Mouse (Mus musculus): ENCODE data around the gene Gm47996. TPM values are rescaled to one million over a fixed set of nuclear protein-coding genes. Genes with fewer than 3 reads are reported as not detected.
"Not testable (repeated sequence)": the region's sequence is repeated elsewhere in the genome, so short reads cannot be mapped to it uniquely, and the experiment has no call there.

Gm47996 gene
- total RNA-seq (2017), result not detected in 2 replicates

DNA sequence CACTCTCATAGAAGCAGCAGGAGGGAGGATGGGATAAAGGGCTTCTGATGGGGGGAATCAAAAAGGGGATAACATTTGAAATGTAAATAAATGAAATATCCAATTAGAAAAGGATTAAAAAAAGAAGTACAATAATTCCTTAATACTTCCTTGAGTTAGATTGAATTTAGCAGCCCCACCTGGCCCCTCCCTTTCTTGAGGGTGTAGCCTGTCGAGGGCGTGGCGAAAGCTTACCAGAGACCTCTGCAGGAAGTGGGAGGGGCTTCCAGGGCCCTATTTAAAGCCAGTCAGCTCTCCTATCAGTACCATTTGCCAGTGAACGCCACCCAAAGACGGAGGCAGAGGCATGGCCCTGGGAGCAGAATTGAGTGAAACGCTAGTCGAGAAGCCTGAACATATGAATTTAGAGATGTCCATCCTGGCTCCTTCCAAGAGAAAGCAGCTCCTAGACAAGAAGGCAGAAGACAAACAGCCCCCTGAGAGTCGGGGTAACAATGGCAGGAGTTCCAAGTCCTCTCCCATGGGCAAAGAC, at the start of gene Gm47996:
TSS of gene Gm47996 (plus strand) at position 308 of the 532 bp plus-strand sequence.
- not testable (repeated sequence) for ATAC-seq (ENCODE audit: extremely low read depth, insufficient number of reproducible peaks, low FRiP score, poor library complexity, severe bottlenecking)

DNA sequence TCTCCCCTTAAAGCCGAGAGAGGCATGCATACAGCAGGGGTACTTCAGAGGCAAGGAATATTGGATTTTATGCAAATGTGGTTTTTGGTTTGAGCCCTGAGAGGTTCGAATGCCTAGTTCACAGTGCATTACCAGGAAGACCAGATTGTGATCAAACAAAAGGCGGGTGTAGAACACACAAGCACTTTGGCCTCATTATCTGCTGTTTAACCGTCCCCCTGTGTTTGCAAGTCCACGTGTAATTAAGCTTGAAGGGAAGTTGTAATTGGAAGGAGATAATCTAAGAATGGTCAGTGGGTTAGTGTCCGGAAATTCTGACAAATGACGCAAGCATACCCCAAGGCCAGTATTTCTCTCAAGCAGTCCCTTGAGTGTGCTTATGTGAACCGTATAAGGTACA, 43.9 kb upstream of the Gm47996 start:
- no peak for ATAC-seq (ENCODE audit: extremely low read depth, insufficient number of reproducible peaks, low FRiP score, poor library complexity, severe bottlenecking)

DNA sequence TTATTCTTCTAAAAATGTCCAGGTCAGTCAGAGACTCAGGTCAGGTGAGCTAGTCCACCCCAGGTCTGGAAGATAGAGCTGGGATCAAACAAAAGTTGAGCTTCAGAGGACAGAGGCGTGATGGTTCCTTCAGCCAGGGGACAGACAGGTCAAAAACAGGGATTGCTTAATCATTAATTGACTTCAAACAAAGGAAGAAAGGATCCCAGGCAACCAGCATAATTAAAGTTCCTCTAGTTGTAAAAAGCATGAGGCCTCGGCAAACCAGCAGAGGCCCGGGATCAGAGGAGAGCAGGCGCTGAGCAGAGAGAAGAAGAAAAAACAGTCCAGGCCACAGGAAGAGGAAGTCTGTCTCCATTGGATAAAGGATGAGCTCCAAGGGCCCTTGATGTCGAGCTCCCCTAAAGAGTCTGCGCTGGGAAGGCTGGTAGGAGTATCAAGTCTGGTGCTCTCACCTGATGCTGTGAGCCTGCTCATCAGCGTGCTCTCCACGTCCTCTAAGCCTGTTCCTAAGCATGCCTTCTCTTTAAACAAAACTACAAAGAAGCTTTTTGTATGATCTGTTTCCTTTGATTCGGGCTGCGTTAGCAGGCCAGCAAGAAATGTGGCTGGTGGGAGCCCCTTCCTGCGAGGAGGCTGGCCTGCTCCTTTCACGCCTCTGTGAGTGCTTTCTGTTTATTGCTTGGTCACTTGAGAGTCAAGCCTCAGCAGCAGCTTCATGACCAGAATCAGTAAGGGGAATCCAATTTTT, 42.5 kb upstream of the Gm47996 start:
- ATAC-seq (ENCODE audit: extremely low read depth, insufficient number of reproducible peaks, low FRiP score, poor library complexity, severe bottlenecking), result no peak

DNA sequence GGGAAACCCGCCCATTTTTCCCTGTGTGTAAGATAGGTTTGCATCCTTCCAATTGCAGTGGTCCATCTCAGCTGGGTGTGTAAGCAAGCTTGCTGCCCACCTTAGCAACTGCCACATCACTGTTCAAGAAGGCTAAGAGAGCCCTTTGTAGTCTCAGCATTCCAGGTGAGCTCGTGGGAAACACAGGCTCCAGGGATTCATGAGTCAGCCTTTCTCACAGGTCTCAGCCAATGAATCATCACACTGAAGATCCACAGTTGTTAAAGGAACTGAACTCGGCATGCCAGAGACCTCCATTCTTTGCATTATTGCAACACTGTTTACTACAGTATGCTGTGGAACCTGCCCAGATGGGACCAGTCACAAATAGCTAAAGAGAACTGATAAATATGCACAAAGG, 41.3 kb upstream of the Gm47996 start:
- ATAC-seq (ENCODE audit: extremely low read depth, insufficient number of reproducible peaks, low FRiP score, poor library complexity, severe bottlenecking), result no peak

DNA sequence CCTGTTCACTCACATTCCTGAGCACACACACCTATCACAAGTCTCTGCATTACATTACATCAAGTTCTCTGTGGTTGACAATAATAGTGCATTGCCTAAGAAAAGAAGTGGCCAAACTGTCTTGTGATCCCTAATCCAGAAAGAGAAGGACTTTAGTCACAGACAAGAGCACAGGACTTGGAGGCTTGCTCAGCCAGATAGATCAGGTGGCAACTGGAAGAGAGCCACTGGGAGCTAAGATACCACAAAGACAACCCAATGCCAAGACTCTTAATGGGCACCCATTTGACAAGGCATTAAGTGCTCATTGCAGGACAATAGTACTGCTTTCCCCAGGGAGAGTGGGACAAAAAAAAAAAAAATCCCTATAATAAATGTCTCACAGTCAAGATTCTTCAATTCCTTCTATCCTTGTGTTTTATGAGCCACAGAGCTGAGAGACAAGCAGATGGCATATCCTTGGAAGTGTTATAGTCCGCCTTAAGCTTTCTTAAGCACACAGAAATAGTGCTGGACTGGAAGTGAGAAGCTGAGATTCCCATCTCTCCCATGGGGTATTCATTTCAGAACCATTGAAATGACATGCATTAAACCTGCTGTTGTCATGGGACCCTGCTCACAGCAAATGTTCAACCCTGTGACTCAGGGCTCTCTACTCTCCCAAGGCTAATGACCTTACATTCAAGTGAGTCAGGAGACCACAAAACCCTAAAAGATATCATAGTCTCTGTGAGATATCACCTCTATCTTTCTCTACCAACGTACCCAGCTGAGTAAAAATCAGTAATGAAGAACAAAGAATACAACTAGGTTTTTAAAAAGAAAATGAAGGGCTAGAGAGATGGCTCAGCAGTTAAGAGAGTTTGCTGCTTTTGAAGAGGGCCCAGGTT, 38.1 kb upstream of the Gm47996 start:
- no peak for ATAC-seq (ENCODE audit: extremely low read depth, insufficient number of reproducible peaks, low FRiP score, poor library complexity, severe bottlenecking)

DNA sequence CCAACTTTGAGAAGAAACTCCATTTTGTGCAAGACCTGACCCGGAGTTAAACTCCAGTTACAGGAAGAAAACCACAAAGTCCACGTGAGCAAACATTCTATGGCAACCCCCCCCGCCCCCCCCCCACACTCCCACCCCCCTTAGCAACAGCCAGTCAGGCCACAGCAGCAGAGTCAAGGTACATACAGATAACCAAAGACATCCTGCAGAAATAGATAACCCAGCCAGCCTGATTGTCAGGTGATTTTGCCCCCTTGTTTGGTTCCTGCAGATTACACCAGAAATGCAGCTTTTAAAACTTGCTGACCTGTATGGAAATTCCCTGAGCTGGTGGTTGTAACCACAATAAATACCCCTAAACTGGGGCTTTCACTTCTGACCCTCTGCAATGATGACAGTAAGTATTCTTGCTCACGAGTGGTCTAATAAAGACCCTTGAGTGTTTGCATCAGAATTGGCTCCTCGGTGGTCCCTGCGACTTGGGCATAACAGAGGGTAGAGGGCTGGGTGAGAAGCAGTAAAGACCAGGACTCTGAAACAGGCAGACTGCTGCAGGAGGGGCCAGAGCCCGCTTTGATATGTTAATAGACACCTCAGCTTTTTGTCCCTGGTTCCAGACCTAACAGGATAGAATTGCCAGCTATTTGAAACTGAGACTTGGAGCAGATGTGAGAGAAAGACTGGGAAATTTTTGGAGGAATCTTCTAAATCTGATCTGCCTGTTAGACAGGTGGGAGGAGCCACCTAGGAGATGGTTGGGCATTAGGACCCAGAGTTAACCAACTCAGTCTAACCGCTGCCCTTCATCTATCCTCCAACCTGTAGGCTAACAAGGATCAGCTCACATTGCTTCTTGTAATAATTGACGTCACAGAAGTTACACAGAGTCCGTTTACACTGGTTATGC, 32.6 kb upstream of the Gm47996 start:
- ATAC-seq (ENCODE audit: extremely low read depth, insufficient number of reproducible peaks, low FRiP score, poor library complexity, severe bottlenecking), result peak; percentile 94

DNA sequence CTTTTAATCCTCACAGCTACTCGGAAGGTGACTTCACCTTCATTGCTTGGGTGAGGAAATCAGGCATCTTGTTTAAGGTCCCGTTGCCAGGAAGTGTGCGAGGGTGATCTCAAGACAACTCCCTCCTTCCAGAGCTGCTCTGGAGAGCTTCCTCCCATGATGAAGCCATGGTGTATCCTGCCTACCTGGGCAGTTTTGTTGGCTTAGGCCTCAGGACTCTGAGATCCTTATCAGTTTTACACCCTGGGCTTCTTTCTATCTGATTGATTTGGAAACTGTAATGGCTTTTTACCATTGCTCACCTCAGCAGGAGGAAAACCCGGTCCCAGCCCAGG, 32.0 kb upstream of the Gm47996 start:
- ATAC-seq (ENCODE audit: extremely low read depth, insufficient number of reproducible peaks, low FRiP score, poor library complexity, severe bottlenecking), result no peak

DNA sequence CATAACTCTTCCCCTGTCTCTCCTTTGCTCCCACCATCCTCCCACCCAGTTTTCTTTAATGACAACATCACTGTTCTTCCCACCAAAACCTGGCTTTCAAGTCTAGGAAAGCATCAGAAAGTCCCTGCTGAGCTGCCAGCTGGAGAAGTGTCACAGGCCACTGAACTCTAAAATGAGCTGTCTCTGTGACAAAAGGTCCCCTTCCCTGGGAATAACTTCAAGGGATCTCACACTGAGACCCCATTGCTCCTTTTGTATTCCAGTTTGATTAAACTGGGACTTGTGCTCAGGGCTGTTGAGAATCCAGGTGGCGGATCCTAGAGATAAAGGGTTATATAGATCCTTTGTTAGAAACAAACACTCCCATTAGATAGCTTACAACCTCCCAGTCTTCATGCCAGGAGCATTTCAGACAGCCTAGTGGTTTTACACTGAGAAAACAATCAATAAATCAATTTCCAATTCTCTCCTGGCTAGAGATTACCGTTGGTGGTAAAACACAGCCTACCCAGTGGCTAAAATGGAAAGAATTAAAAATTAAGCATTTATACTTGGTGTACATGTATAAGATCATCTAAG, 31.3 kb upstream of the Gm47996 start:
- no peak for ATAC-seq (ENCODE audit: extremely low read depth, insufficient number of reproducible peaks, low FRiP score, poor library complexity, severe bottlenecking)

DNA sequence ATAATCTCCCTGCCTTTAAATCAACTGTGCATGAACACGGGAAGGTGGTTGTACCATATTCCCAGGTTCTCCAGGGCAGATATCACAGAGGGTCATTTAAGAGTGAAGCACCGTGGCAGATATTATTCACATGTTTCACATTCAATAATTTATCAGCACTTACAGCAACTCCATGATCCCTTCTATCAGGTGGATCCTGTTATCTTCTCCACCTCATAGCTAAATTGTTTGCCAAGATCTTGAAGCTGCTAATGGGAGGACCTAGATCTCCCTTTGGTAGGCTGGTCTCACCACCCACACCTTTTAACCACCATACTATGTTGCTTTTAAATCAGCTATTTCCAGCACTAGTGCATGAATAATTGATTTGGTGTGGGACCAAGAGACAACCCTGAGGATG, 29.8 kb upstream of the Gm47996 start:
- no peak for ATAC-seq (ENCODE audit: extremely low read depth, insufficient number of reproducible peaks, low FRiP score, poor library complexity, severe bottlenecking)

DNA sequence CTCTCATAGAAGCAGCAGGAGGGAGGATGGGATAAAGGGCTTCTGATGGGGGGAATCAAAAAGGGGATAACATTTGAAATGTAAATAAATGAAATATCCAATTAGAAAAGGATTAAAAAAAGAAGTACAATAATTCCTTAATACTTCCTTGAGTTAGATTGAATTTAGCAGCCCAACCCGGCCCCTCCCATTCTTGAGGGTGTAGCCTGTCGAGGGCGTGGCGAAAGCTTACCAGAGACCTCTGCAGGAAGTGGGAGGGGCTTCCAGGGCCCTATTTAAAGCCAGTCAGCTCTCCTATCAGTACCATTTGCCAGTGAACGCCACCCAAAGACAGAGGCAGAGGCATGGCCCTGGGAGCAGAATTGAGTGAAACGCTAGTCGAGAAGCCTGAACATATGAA, 27.7 kb upstream of the Gm47996 start, which contains the start of gene Gm47985:
TSS of gene Gm47985 (plus strand) at position 272 of the 400 bp plus-strand sequence.
- not testable (repeated sequence) for ATAC-seq (ENCODE audit: extremely low read depth, insufficient number of reproducible peaks, low FRiP score, poor library complexity, severe bottlenecking)

DNA sequence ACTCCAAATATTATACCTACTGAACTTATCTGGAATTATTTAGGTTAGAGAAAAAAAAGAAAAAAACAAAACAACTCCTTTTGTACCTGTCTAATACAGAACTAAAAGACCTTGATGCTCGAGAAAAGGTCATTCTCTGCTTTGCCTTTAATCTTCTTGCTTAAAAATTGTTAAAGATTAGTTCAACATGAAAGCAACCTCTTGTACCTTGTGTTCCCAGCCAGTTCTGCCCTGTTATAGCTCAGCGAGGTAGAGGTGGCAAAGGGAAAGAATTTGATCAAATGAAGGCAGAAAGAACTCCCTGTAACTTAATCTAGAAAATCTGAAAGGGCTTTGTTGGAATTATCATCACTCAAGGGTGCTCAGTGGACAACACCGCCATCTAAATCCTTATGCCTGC, 23.7 kb upstream of the Gm47996 start:
- ATAC-seq (ENCODE audit: extremely low read depth, insufficient number of reproducible peaks, low FRiP score, poor library complexity, severe bottlenecking), result not testable (repeated sequence)

DNA sequence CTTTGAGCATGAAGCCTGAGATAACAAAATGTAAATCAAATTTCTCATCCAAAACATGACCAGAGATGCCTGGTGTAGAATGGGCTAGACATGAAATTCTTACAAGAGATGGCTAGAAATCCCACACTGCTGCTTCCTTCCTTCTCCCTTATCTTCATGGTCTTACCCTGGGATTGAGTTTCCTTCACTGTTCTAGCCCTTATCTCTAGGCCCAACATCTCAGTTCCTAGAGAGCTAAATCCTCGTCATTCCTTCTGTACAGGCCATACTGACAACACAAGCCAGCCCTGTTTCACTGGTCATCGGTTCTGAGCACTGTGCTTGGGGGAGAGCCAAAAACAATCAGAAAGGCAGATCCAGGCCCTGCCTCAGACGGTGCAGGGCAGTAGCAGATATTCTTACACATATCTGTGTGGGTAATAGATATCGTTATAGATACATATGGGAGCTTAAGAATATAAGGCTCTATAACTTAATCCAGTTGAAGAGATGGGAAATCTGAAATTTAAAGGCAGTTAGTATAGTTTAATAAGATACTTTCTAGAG, 23.0 kb upstream of the Gm47996 start:
- not testable (repeated sequence) for ATAC-seq (ENCODE audit: extremely low read depth, insufficient number of reproducible peaks, low FRiP score, poor library complexity, severe bottlenecking)

DNA sequence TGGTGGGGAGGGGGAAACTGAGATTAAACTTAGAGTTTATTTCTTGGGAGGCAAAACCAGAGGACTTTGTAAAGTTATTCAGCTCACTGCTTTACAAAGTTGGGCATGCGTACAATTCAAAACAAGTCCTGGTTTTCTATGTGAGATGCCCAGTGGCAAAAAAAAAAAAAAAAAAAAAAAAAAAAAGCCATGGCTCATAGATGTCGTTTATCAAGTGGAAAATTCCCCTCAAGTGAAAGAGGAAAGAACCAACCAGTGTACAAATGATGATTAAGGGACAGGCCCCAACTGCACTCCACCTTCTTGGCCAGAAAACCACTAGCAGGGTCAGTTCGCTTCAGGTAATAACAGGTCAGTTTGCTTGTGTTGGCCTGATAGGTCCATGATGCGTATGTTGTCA, 21.5 kb upstream of the Gm47996 start:
- ATAC-seq (ENCODE audit: extremely low read depth, insufficient number of reproducible peaks, low FRiP score, poor library complexity, severe bottlenecking), result no peak

DNA sequence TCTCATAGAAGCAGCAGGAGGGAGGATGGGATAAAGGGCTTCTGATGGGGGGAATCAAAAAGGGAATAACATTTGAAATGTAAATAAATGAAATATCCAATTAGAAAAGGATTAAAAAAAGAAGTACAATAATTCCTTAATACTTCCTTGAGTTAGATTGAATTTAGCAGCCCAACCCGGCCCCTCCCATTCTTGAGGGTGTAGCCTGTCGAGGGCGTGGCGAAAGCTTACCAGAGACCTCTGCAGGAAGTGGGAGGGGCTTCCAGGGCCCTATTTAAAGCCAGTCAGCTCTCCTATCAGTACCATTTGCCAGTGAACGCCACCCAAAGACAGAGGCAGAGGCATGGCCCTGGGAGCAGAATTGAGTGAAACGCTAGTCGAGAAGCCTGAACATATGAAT, 17.9 kb upstream of the Gm47996 start, which contains the start of gene Gm8947:
TSS of gene Gm8947 (plus strand) at position 302 of the 400 bp plus-strand sequence.
- ATAC-seq (ENCODE audit: extremely low read depth, insufficient number of reproducible peaks, low FRiP score, poor library complexity, severe bottlenecking), result not testable (repeated sequence)

DNA sequence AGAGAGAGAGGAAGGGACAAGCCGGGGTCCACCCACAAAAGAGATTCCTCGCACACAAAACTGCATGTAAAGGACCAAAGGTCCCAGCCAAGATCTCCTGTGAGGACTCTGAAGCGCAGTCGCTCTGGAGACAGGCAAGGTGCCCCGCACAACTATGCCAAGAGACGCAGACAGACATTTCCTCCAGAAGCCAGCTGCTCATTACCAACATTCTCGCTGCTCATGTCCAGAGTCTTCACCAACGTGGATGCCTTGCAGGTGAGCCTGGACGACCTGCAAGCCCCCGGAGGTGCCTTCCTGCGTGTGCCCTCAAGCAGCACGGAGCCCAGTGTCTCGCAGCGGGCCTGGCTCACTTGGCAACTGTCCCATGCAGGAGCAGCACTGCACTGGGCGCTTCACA, 17.2 kb upstream of the Gm47996 start:
- not testable (repeated sequence) for ATAC-seq (ENCODE audit: extremely low read depth, insufficient number of reproducible peaks, low FRiP score, poor library complexity, severe bottlenecking)

DNA sequence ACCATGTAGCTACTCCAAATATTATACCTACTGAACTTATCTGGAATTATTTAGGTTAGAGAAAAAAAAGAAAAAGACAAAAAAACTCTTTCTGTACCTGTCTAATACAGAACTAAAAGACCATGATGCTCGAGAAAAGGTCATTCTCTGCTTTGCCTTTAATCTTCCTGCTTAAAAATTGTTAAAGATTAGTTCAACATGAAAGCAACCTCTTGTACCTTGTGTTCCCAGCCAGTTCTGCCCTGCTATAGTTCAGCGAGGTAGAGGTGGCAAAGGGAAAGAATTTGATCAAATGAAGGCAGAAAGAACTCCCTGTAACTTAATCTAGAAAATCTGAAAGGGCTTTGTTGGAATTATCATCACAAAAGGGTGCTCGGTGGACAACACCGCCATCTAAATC, 13.9 kb upstream of the Gm47996 start:
- ATAC-seq (ENCODE audit: extremely low read depth, insufficient number of reproducible peaks, low FRiP score, poor library complexity, severe bottlenecking), result not testable (repeated sequence)

DNA sequence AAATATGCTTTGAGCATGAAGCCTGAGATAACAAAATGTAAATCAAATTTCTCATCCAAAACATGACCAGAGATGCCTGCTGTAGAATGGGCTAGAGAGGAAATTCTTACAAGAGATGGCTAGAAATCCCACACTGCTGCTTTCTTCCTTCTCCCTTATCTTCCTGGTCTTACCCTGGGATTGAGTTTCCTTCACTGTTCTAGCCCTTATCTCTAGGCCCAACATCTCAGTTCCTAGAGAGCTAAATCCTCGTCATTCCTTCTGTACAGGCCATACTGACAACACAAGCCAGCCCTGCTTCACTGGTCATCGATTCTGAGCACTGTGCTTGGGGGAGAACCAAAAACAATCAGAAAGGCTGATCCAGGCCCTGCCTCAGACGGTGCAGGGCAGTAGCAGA, 13.2 kb upstream of the Gm47996 start:
- not testable (repeated sequence) for ATAC-seq (ENCODE audit: extremely low read depth, insufficient number of reproducible peaks, low FRiP score, poor library complexity, severe bottlenecking)

DNA sequence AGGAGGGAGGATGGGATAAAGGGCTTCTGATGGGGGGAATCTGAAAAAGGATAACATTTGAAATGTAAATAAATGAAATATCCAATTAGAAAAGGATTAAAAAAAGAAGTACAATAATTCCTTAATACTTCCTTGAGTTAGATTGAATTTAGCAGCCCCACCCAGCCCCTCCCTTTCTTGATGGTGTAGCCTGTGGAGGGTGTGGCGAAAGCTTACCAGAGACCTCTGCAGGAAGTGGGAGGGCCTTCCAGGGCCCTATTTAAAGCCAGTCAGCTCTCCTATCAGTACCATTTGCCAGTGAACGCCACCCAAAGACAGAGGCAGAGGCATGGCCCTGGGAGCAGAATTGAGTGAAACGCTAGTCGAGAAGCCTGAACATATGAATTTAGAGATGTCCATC, 11.8 kb upstream of the Gm47996 start, which contains the start of gene Gm47995:
TSS of gene Gm47995 (plus strand) at position 329 of the 400 bp plus-strand sequence.
- not testable (repeated sequence) for ATAC-seq (ENCODE audit: extremely low read depth, insufficient number of reproducible peaks, low FRiP score, poor library complexity, severe bottlenecking)

Data from neutrophil, adult 5-6 weeks (primary cell).